Mouse (Mus musculus) hindbrain, embryonic 15.5 days (tissue): ENCODE results near the gene Dusp7. TPM values are rescaled to one million over a fixed set of nuclear protein-coding genes. Genes with fewer than 3 reads are reported as not detected.

ENCODE experiments used
- ATAC-seq: fragments of 200-750 bp; cut with Nextera tagmentation; 2 replicates; pipeline ENCODE4 v1.8.0; 2017; ENCODE audit warnings: low read depth, moderate number of reproducible peaks, moderate TSS enrichment; ENCODE audit not compliant: low FRiP score
- H3K27ac ChIP-seq: fragments of 300-500 bp; sonication (generic); replicated peaks from 2 replicates; pipeline ENCODE4 v1.5.1; 2015; ENCODE audit warnings: mild to moderate bottlenecking, inconsistent platforms
- H3K27me3 ChIP-seq: fragments of 300-500 bp; sonication (generic); 2 replicates; pipeline ENCODE4 v1.6.1; 2015; ENCODE audit warnings: control low read depth, inconsistent platforms
- H3K36me3 ChIP-seq: fragments of 300-500 bp; sonication (generic); 2 replicates; pipeline ENCODE4 v1.6.1; 2015; ENCODE audit warnings: control low read depth, inconsistent platforms
- H3K4me1 ChIP-seq: fragments of 300-500 bp; sonication (generic); replicated peaks from 2 replicates; pipeline ENCODE4 v1.6.1; 2015; ENCODE audit warnings: control low read depth, inconsistent platforms
- H3K4me2 ChIP-seq: fragments of 300-500 bp; sonication (generic); 2 replicates; pipeline ENCODE4 v1.6.1; 2015; ENCODE audit warnings: moderate library complexity, mild to moderate bottlenecking, inconsistent platforms
- H3K4me3 ChIP-seq: fragments of 300-500 bp; sonication (generic); 2 replicates; pipeline ENCODE4 v1.5.1; 2015; ENCODE audit warnings: mild to moderate bottlenecking, inconsistent platforms
- H3K9ac ChIP-seq: fragments of 300-500 bp; sonication (generic); 2 replicates; pipeline ENCODE4 v1.6.1; 2015; ENCODE audit warnings: inconsistent platforms
- H3K9me3 ChIP-seq: fragments of 300-500 bp; sonication (generic); 2 replicates; pipeline ENCODE4 v1.6.1; 2016; ENCODE audit warnings: control low read depth, inconsistent platforms
- WGBS: fragments of 180-500 bp; shearing (Covaris S2); methylation state at CpG from one replicate; pipeline ENCODE4 v1.1.7; 2015; 5-methylcytosine and 5-hydroxymethylcytosine counted together
- polyA plus RNA-seq: library from polyadenylated mRNA; unstranded; fragments of >200 nt; fragmentation: Nextera tagmentation; extraction: Ambion mirVana; gene quantifications from 2 replicates; pipeline ENCODE4 v1.2.1, GENCODE M21; 2015

The Dusp7 gene
- polyA plus RNA-seq, 1 experiment from 2014 or later: 13.3 TPM

- H3K27me3 ChIP-seq: no peaks in the 10 kb centered on the region
- peaks cover 29% of the 10 kb centered on the region for H3K4me1 ChIP-seq
- no peak overlapping the region for H3K4me2 ChIP-seq
- no peak overlapping the region for H3K9ac ChIP-seq
- no peak for ATAC-seq
- H3K9me3 ChIP-seq: no peaks in the 10 kb centered on the region
- H3K36me3 ChIP-seq: no peaks in the 10 kb centered on the region
- no peak overlapping the region for H3K27ac ChIP-seq
- WGBS: 34% methylated on average over 11 of the region's 11 CpGs
- no peak overlapping the region for H3K4me3 ChIP-seq
Measured at GRCm38 (mm10) chr9:106394649-106395602, 26.5 kb downstream of the Dusp7 start.

- no peak overlapping the region for H3K27ac ChIP-seq
- no peak overlapping the region for H3K4me3 ChIP-seq
- H3K9ac ChIP-seq: no peak overlapping the region
- WGBS: 82% methylated on average over 4 of the region's 4 CpGs
- no peaks in the 10 kb centered on the region for H3K9me3 ChIP-seq
- H3K4me1 ChIP-seq: peaks cover 20% of the 10 kb centered on the region
- ATAC-seq: no peak
- H3K27me3 ChIP-seq: no peaks in the 10 kb centered on the region
- no peaks in the 10 kb centered on the region for H3K36me3 ChIP-seq
- no peak overlapping the region for H3K4me2 ChIP-seq
Measured at GRCm38 (mm10) chr9:106397733-106398132, 29.3 kb downstream of the Dusp7 start.

GRCm38 (mm10) chr9:106398667-106399311 lies 30.4 kb downstream of the Dusp7 start:
- H3K4me3 ChIP-seq: no peak overlapping the region
- H3K9me3 ChIP-seq: no peaks in the 10 kb centered on the region
- H3K27me3 ChIP-seq: no peaks in the 10 kb centered on the region
- ATAC-seq: no peak
- 83% methylated on average over 9 of the region's 9 CpGs for WGBS
- H3K27ac ChIP-seq: no peak overlapping the region
- no peaks in the 10 kb centered on the region for H3K36me3 ChIP-seq
- no peak overlapping the region for H3K4me2 ChIP-seq
- H3K4me1 ChIP-seq: peaks cover 18% of the 10 kb centered on the region
- no peak overlapping the region for H3K9ac ChIP-seq

- no peak for ATAC-seq
- H3K9ac ChIP-seq: no peak overlapping the region
- no peak overlapping the region for H3K4me3 ChIP-seq
- H3K27me3 ChIP-seq: no peaks in the 10 kb centered on the region
- WGBS: 88% methylated on average over 3 of the region's 3 CpGs
- no peak overlapping the region for H3K27ac ChIP-seq
- H3K4me1 ChIP-seq: peaks cover 11% of the 10 kb centered on the region
- no peak overlapping the region for H3K4me2 ChIP-seq
- no peaks in the 10 kb centered on the region for H3K36me3 ChIP-seq
- H3K9me3 ChIP-seq: no peaks in the 10 kb centered on the region
Measured at GRCm38 (mm10) chr9:106399808-106400207, 31.4 kb downstream of the Dusp7 start.

- Histone ChIP-seq H3K9ac (no peak overlapping the region), H3K4me3 (no peak overlapping the region), H3K27me3 (no peaks in the 10 kb centered on the region), H3K9me3 (no peaks in the 10 kb centered on the region), H3K4me2 (no peak overlapping the region), H3K4me1 (0 out of 2 replicates have a peak, but pooled peaks cover 8% of the 10 kb centered on the region), H3K27ac (no peak overlapping the region), H3K36me3 (no peaks in the 10 kb centered on the region)
- 88% methylated on average over 5 of the region's 5 CpGs for WGBS
- ATAC-seq: no peak
Measured at GRCm38 (mm10) chr9:106402149-106402548, 33.7 kb downstream of the Dusp7 start.

- 0 out of 2 replicates have a peak, but pooled peaks cover 8% of the 10 kb centered on the region for H3K4me1 ChIP-seq
- H3K4me2 ChIP-seq: no peak overlapping the region
- no peak overlapping the region for H3K9ac ChIP-seq
- no peaks in the 10 kb centered on the region for H3K9me3 ChIP-seq
- 83% methylated on average over 16 of the region's 16 CpGs for WGBS
- no peak for ATAC-seq
- no peak overlapping the region for H3K27ac ChIP-seq
- H3K36me3 ChIP-seq: no peaks in the 10 kb centered on the region
- H3K4me3 ChIP-seq: no peak overlapping the region
- H3K27me3 ChIP-seq: no peaks in the 10 kb centered on the region
Measured at GRCm38 (mm10) chr9:106402607-106403375, 34.4 kb downstream of the Dusp7 start.

- WGBS: 47% methylated on average over 6 of the region's 6 CpGs
- H3K27me3 ChIP-seq: no peaks in the 10 kb centered on the region
- H3K9me3 ChIP-seq: no peaks in the 10 kb centered on the region
- ATAC-seq: no peak
- H3K27ac ChIP-seq: no peak overlapping the region
- no peaks in the 10 kb centered on the region for H3K36me3 ChIP-seq
- H3K4me3 ChIP-seq: no peak overlapping the region
- no peak overlapping the region for H3K4me2 ChIP-seq
- 0 out of 2 replicates have a peak, but pooled peaks cover 8% of the 10 kb centered on the region for H3K4me1 ChIP-seq
- H3K9ac ChIP-seq: no peak overlapping the region
Measured at GRCm38 (mm10) chr9:106405275-106405674, 36.8 kb downstream of the Dusp7 start.

GRCm38 (mm10) chr9:106406443-106407078 lies 38.1 kb downstream of the Dusp7 start:
- Histone ChIP-seq H3K4me2 (no peak overlapping the region), H3K36me3 (no peaks in the 10 kb centered on the region), H3K4me3 (no peak overlapping the region), H3K9ac (no peak overlapping the region), H3K27me3 (no peaks in the 10 kb centered on the region), H3K9me3 (no peaks in the 10 kb centered on the region), H3K4me1 (0 out of 2 replicates have a peak, but pooled peaks cover 8% of the 10 kb centered on the region), H3K27ac (no peak overlapping the region)
- ATAC-seq: no peak
- WGBS: 58% methylated on average over 8 of the region's 8 CpGs

GRCm38 (mm10) chr9:106409096-106409495 lies 40.7 kb downstream of the Dusp7 start:
- no peak overlapping the region for H3K9ac ChIP-seq
- no peaks in the 10 kb centered on the region for H3K27me3 ChIP-seq
- no peaks in the 10 kb centered on the region for H3K9me3 ChIP-seq
- H3K4me2 ChIP-seq: no peak overlapping the region
- 0 out of 2 replicates have a peak, but pooled peaks cover 5% of the 10 kb centered on the region for H3K4me1 ChIP-seq
- no peak overlapping the region for H3K4me3 ChIP-seq
- 98% methylated on average over 4 of the region's 4 CpGs for WGBS
- no peak overlapping the region for H3K27ac ChIP-seq
- no peak for ATAC-seq
- H3K36me3 ChIP-seq: no peaks in the 10 kb centered on the region

- H3K27ac ChIP-seq: no peak overlapping the region
- no peak for ATAC-seq
- H3K9ac ChIP-seq: no peak overlapping the region
- no peak overlapping the region for H3K4me2 ChIP-seq
- H3K27me3 ChIP-seq: no peaks in the 10 kb centered on the region
- H3K4me1 ChIP-seq: 0 out of 2 replicates have a peak, but pooled peaks cover 5% of the 10 kb centered on the region
- 62% methylated on average over 2 of the region's 2 CpGs for WGBS
- H3K36me3 ChIP-seq: no peaks in the 10 kb centered on the region
- H3K4me3 ChIP-seq: no peak overlapping the region
- no peaks in the 10 kb centered on the region for H3K9me3 ChIP-seq
Measured at GRCm38 (mm10) chr9:106410086-106410650, 41.7 kb downstream of the Dusp7 start.

- Histone ChIP-seq H3K36me3 (no peaks in the 10 kb centered on the region), H3K27ac (no peak overlapping the region), H3K4me1 (0 out of 2 replicates have a peak, but pooled peaks cover 5% of the 10 kb centered on the region), H3K9me3 (no peaks in the 10 kb centered on the region), H3K27me3 (no peaks in the 10 kb centered on the region), H3K4me3 (no peak overlapping the region), H3K4me2 (no peak overlapping the region), H3K9ac (no peak overlapping the region)
- no peak for ATAC-seq
- WGBS: 79% methylated on average over 9 of the region's 9 CpGs
Measured at GRCm38 (mm10) chr9:106411091-106411594, 42.7 kb downstream of the Dusp7 start.
